Mouse (Mus musculus) ES-Bruce4 (cell line): ENCODE measurements at regions not wholly inside any gene's neighbourhood (a gene's known extent, or its start where the extent isn't known, plus 50 kb on each side); places are given as distances from the start of the nearest gene placed in this dataset.

Experiments
- CTCF ChIP-seq: IDR thresholded peaks from one replicate; pipeline ENCODE4 v1.8.1; 2011; ENCODE audit warnings: low read depth, low read length
- EP300 ChIP-seq: IDR thresholded peaks from 2 replicates; pipeline ENCODE4 v1.6.1; 2011; ENCODE audit warnings: low read depth, low read length; ENCODE audit not compliant: insufficient read depth
- POLR2A ChIP-seq: IDR thresholded peaks from one replicate; pipeline ENCODE4 v1.8.1; 2011; ENCODE audit warnings: low read length; ENCODE audit not compliant: insufficient read depth

DNA sequence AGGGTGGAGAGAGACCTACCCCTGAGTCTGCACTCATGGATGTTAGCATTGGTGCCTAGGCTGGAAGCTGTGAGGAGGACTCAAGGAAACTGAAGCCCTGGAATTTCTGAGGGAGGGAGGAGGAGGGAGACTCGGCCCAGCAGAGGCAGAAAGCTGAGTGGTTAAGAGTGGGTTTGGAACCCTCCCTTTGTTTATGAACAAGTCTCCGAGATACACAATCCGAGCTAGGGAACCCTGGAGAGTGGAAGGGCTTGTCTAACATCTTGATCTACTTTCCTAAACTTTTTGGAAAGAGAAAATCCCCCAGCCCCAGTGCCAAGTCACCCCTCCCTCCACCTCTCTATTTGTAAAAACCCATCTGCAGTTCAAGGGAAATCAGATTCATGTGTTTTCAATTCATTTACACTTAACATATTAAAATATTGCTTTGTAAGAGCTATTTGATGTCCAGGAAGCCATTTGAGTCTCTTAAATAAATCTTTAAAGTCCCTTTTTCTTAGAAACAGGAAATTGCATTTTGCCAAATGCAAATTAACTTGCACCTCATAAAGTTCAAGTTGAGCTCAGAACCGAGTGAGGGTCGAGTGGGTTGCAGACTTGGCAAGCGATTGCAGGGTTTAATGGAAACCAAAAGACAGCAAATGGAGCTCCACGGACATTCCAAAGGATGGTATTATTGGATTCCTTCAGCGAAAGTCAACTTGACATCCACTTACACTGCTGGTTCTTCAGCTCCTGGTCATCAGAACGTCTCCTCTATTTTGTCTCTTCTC is 113.1 kb downstream of the En1 start:
- TF ChIP-seq CTCF = no peak
- no peak for TF ChIP-seq POLR2A
- TF ChIP-seq EP300 = no peak
